Mouse (Mus musculus): Measurements from ENCODE around the gene Scn10a.
A peak's percentile ranks its signal among the peaks of the same experiment; 100 is the strongest.

- TF ChIP-seq MAFK (IDR thresholded peaks at IDR 0.05; ENCODE audit: insufficient read depth, low read depth, low read length), result peak; percentile 85
- no peak for TF ChIP-seq ZNF384 (IDR thresholded peaks at IDR 0.05; ENCODE audit: low read depth, low read length)
- no peak for TF ChIP-seq HCFC1 (IDR thresholded peaks at IDR 0.05; ENCODE audit: borderline replicate concordance, insufficient read depth, low read length)
- TF ChIP-seq ZC3H11A (IDR thresholded peaks at IDR 0.05; ENCODE audit: borderline replicate concordance, low read depth, low read length), result no peak
- TF ChIP-seq CHD2 (IDR thresholded peaks at IDR 0.05; ENCODE audit: low read depth, low read length), result no peak
Measured at GRCm38 (mm10) chr9:119588763-119589449, 130.2 kb downstream of the Scn10a start.

Data from ES-E14 (cell line).